Mouse (Mus musculus) retina, embryonic 14.5 days (tissue): ENCODE results near the gene Nav2.
A peak's percentile ranks its signal among the peaks of the same experiment; 100 is the strongest.

Source experiments
- DNase-seq: peaks from one replicate; pipeline ENCODE4 v3.0.0-alpha.2; 2015; ENCODE audit warnings: low spot score

Nav2 gene

DNA sequence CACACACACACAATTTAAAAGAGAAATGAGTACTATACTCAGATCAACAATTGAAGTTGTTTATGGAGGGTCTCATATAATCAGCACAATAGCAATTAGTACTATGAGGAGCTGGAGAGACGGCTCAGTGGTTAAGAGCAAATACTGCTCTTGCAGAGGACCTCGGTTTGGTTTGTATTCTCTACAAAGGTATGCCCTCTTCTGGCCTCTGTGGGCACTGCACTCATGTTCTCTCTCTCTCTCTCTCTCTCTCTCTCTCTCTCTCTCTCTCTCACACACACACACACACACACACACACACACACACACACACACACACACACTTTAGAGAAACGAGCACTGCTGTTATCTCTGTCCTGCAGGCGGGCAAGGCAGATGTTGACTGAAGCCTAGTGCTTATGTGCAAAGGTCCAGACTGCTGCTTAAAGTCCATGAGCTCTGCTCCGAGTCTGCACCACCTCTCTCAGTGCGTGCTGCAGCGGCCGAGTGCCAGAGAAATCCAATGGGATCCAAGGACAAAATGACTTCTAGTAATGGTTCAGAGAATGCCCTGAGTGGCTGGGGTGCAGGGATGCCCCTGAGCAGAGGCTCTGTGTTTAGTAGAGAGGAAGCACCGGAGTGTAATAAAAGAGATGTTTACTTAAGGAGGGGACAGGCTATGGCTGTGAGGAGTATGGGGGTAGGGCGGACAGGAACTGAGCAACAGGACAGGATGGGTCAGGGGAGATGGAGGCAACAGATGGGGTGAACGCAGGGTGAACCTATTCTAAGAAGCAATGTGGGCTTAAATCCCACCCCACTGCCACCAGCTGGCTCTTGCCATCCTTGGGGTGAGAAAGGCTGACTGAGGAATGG, 375.2 kb downstream of the Nav2 start:
- no peak for DNase-seq

- DNase-seq: no peak
Measured at GRCm38 (mm10) chr7:49288186-49288585, 379.7 kb downstream of the Nav2 start.

- DNase-seq: no peak
Measured at GRCm38 (mm10) chr7:49290308-49290707, 381.8 kb downstream of the Nav2 start.

DNA sequence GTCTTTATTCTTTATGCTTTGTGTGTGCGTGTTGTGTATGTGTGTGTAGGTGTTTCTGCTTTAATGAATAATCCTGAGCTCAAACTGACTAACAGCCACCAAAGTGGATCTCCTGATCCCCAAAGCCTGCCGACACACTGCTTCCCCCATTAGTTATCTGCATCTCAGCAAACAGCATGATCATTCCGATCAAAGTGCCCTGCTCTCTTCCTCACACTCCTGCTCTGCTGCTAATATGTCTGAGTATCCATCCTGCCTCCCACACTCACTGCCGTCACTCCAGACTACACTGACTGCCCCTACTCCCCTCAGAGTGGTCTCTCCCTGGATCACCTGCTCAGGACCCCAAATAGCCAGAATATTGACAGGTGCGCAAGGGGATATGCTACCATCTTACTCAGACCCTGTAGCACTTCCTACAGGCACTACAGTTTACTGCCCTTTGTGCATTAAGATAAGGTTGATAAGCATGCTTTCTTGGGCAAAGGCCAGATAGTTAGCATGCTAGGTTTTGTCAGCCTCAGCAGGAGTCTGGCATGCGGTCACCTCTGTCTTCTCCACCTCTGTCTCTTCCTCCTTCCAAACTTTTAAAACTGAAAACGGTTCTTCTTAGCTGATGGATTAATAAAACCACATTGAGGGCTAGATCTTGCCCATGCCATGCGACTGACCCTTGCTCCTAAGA, 382.8 kb downstream of the Nav2 start:
- no peak for DNase-seq

- no peak for DNase-seq
Measured at GRCm38 (mm10) chr7:49297148-49297547, 388.6 kb downstream of the Nav2 start.

DNA sequence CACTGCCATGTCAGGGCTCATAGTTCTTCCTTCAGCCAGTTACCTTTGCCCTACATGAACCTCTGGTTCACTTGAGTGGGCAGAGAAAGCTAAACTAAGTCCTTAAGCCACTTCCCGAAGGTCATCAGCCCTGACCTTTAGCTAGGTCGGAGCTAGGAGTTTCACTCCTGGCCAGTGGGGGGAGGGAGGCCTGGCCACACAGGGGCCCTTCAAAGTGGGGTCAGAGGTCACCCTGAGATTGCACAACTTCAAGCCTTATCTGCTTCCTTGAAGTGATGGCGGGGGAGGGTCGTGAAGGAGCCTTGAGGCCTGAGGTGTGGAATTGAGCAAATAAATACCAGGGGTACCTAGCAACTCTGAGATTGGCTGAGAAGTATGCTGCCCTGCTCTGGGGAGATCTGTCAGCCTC, 389.9 kb downstream of the Nav2 start:
- DNase-seq: no peak

- no peak for DNase-seq
Measured at GRCm38 (mm10) chr7:49301487-49301886, 393.0 kb downstream of the Nav2 start.

DNA sequence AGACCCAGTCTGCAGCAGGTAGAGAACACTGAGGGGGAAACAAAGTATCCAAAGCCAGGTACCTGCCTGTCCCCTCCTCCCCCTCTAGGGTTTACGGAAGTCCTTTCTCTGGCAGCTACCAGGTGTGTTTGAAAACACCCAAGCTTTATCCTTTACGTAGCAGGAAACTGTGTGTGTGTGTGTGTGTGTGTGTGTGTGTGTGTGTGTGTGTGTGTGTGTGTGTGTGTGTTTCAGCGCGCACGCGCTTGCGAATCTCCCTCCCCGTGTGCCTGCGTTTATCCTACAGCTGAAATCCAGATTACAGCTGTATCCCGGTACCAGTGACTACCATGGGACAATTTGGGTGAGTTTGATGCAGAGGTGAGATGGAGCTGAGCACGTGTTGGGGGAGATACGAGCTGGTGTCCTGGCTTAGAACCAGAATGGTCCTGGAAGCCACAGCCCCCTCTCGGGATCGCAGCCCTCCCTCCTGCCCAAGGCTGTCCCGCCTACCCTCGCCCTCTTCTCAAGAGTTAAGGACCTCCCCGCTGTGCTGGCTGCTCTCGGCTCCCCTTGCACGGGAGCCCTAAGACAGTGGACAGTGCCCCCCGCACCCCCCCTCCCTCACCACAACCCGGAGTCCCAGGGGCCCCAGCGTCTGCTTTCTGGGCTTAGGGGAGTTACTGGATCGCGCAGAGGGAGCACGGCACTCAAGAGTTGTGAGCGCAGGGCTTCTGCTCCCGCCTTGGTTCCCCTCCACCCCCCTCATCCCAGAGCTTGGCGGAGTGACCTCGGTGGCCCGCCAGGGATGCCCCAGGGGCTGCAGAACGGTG, 395.3 kb downstream of the Nav2 start:
- DNase-seq: peak; percentile 42

DNA sequence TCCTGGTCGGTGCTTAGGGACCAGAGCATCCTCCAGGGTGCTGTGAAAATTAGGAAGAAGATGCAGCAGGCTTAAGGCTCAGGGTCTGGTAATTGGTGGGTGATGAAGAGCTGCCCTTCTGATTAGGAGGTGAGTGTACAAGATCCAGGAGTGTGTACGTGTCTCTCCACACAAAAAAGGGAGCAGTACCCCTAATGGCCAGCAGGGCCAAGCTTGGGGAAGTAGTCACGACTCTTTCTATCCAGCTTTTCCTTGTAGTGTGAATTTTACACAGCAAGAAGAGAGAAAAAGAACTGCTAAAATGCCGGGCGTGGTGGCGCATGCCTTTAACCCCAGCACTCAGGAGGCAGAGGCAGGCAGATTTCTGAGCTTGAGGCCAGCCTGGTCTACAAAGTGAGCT, 399.2 kb downstream of the Nav2 start:
- no peak for DNase-seq

GRCm38 (mm10) chr7:49309746-49310145, 401.2 kb downstream of the Nav2 start:
- DNase-seq: no peak

DNA sequence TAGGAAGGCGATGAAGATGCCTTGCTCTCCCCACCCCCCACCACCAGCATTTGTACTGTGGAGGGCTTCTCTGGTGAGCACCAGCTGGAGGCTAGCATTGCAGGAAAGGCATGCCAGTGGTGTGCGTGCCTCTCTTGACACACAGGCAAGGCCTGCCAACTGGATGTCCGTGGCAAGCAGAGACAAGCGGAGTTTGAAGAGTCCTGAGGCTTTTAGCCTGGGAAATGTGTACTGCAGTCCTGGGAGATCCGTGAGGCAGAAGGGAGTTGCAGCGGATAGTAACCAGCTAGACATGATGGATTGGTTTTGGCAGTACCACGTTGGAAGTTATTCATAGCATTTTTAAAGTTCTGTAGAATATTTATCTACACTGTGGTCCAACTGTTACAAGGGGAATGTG, 405.4 kb downstream of the Nav2 start:
- no peak for DNase-seq

- DNase-seq: no peak
Measured at GRCm38 (mm10) chr7:49315033-49315432, 406.5 kb downstream of the Nav2 start.

DNA sequence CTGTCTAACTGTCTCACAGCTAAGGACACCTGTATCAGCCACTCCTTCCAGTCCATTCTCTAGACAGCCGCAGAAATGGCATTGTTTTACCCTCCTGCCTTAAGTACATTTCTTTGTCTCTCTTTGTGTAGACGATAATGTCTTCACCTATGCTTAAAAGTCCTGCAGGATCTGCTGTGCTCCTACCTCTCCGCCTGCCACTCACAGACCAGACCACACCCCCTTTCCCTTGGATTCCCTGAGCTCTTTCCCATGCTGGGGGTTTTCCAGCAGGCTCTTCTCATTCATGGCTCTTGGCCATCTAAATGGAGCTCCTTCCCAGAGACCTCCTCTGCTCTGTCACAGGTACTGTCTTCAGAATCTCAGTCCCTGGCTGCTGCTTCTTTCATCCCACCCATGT, 408.1 kb downstream of the Nav2 start:
- no peak for DNase-seq

- DNase-seq: no peak
Measured at GRCm38 (mm10) chr7:49318183-49318897, 409.8 kb downstream of the Nav2 start.

- DNase-seq: no peak
Measured at GRCm38 (mm10) chr7:49318898-49319293, 410.4 kb downstream of the Nav2 start.

GRCm38 (mm10) chr7:49319981-49320380, 411.5 kb downstream of the Nav2 start:
- DNase-seq: no peak

DNA sequence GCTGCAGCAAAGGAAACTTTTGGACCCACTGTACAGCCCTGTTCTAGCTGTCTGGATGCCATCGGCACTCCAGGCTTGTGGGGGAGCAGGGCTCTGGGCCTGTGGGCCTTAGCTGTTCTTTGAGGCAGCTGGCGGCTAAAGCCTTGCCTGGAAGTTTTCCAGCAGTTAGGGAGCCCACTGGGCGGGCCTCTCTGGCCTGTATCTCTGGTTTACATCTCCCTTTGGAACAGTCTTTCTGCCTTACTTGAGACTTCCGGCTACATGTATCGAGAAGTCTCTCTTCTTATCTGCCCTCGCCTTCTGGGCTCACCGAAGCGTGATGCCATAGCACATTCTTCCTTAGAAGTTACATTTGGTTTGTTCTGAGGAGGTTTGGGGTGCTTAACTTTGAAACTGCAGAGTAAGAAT, 412.6 kb downstream of the Nav2 start:
- DNase-seq: no peak

DNA sequence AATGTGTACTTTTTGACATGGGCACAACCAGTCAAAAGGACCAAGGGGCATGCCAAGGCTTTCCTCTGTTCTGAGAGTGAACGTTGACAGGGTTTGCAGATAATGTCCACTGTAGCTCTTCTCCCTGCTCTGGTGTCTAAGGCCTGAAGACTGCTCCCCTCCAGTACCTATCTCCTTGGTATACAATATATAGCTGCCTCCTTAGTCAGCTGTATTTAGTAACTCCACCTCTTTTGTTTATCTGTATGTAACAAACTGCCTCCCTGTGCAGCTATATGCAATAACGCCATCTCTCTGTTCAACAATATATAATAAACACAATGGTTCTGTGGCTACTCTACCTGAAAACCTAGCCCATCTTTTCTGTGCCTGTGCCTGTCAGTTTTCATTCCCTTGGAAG, 413.7 kb downstream of the Nav2 start:
- no peak for DNase-seq

GRCm38 (mm10) chr7:49324575-49324974, 416.1 kb downstream of the Nav2 start:
- DNase-seq: no peak

- no peak for DNase-seq
Measured at GRCm38 (mm10) chr7:49326136-49326722, 417.7 kb downstream of the Nav2 start.

GRCm38 (mm10) chr7:49326967-49327742, 418.6 kb downstream of the Nav2 start:
- no peak for DNase-seq
